Mouse (Mus musculus): ENCODE data around the gene Ssb.
A peak's percentile ranks its signal among the peaks of the same experiment; 100 is the strongest.
"Not testable (repeated sequence)": the region's sequence is repeated elsewhere in the genome, so short reads cannot be mapped to it uniquely, and the experiment has no call there.

The Ssb gene

DNA sequence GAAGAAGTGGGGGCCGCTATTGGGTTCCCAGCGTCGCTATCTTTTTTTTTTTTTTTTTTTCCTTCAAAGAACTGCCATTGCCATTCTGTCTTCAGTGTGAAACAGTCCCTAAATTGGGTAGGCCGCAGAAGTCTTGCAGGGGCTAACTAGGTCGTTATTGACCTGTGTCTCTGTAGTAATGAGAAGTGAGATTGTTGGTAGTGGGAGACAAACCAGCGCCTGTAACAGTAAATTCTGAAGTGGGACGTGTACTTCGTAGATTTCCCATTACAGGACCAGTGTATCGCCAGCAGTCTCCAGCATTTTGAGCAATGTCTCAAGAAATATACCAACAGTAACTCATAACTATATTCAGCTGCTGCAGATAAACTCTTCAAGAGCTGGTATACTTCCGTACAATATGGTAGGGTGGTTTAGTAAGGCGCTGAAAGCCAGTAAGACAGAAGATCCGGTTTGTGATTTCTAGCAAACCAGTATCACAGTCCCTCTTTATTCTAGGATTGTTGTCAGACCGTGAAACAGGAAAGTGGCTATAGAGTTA is 825 bp downstream of the Ssb start:
- no peak for DNase-seq (ENCODE audit: low read depth, low spot score)

DNA sequence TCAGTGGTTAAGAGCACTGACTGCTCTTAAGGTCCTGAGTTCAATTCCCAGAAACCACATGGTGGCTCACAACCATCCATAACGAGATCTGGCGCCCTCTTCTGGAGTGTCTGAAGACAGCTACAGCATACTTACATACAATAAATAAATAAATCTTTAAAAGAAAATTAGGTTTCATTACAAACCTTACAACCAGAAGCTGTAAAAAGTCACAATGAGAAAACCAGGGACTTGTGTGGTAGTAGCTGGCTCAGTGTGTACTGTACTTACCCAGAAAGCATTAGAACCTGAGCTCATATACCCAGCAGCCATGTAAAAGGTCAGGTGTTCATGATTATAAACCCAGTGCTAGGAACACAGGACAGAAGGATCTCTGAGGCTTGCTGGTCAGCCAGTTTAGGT is 22.6 kb downstream of the Ssb start:
- no peak for DNase-seq (ENCODE audit: low read depth, low spot score)

DNA sequence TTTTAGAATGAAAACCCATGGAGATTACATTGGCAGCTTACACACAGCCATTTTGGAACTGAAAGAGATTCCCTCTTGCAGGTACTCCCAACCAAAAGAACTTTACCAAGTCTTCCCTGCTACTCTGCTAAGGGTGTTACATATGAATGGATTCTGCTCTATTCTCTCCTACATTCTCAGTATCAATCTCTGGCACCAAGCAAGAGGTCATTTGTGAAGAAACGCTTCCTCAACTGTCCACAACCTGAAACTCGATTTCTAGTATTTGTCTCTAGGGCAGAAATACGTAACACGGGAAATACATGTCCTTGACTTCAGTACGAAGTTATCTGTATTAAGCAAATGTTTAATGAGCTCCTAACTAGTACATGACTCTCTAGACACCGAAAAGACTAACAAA is 23.2 kb downstream of the Ssb start:
- no peak for DNase-seq (ENCODE audit: low read depth, low spot score)

- no peak for DNase-seq (ENCODE audit: low read depth, low spot score)
Observed at GRCm38 (mm10) chr2:69885050-69885449, 23.7 kb downstream of the Ssb start.

DNA sequence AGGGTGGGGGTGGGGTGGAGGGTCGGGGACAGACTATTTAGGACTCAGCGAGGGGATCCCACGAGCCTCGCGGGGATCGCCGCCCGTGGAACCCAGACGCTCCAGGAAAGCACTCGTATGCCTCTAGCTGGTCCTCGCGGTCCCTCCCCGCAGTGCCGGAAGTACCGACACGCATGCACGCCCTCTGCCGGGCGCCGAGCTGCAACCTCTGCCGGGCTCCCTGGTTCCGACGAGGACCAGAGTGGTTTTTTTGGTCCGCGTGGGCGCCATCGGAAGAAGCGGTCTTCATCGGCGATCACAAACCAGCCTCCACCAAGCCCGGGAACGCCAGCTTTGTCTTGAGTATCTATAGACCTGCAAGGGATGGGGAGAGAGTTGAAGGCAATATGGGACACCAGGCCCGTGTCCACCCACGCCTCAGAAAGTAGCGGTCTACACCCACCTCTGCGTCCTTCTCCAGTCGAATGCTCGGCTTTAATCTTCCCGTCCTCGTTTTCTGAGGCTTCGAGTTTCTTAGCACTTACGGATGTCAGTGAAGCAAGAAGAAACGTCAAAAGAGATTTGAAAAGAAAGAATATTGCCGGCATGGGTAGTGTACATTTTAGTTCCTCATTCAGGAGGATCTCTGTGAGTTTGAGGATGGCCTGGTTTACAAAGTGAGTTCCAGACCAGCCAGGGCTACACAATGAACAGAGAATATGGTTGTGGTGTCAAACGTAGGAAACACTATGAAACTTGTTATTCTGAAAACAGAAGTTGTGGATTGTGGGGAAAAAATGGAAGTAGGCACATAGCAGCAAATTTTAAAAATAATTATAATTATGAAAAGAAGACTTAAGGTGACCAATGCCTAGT is 24.3 kb downstream of the Ssb start, which contains the start of gene Mettl5:
Gene Mettl5 (minus strand): TSS at position 165 of the 855 bp plus-strand sequence.
- peak; percentile 71 for DNase-seq (ENCODE audit: low read depth, low spot score)

GRCm38 (mm10) chr2:69888957-69889356 is 27.6 kb downstream of the Ssb start:
- no peak for DNase-seq (ENCODE audit: low read depth, low spot score)

DNA sequence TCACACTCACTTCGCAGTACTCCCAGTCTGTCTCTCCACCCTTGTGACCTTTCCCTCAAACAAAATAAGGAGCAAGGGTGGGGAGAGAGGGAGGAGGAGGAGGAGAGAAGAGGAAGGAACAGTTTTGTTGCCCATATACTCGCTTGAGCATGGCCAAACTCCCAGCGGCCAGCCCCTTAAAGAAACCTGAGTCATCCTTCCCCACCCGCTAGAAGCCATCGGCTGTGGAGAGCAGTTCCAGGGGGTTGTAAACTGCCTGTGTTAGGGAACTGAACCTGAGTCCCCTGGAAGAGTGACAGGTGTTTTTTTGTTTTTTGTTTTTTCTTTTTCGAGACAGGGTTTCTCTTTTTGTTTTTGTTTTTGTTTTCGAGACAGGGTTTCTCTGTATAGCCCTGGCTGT is 29.5 kb downstream of the Ssb start:
- DNase-seq (ENCODE audit: low read depth, low spot score), result no peak

GRCm38 (mm10) chr2:69893145-69893544 is 31.8 kb downstream of the Ssb start:
- DNase-seq (ENCODE audit: low read depth, low spot score), result no peak

DNA sequence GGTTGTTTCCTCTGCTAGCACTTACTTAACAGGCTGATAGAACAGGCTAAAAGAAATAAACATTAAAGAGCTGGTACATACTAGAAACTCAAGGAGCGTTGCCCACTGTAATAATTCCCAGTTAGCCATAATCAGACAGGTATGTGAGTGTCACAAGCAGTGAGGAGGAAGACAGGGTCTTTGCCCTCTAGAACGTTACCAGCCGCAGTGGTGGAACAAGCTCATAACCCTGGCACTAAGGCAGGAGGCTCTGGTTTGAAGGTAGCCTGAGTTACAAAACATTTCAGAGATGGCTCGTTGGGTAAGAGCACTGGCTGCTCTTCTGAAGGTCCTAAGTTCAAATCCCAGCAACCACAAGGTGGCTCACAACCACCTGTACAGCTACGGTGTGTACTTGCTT is 32.5 kb downstream of the Ssb start:
- DNase-seq (ENCODE audit: low read depth, low spot score), result no peak

GRCm38 (mm10) chr2:69895502-69896223 is 34.3 kb downstream of the Ssb start:
- DNase-seq (ENCODE audit: low read depth, low spot score), result no peak

GRCm38 (mm10) chr2:69896224-69896581 is 34.8 kb downstream of the Ssb start:
- DNase-seq (ENCODE audit: low read depth, low spot score), result no peak

GRCm38 (mm10) chr2:69897039-69897617 is 35.8 kb downstream of the Ssb start, which contains the start of gene Ubr3:
Gene Ubr3, plus strand, starts transcription at chr2:69897246.
- peak; percentile 97 for DNase-seq (ENCODE audit: low read depth, low spot score)

GRCm38 (mm10) chr2:69897618-69898575 is 36.5 kb downstream of the Ssb start:
- peak; percentile 58 for DNase-seq (ENCODE audit: low read depth, low spot score)

- no peak for DNase-seq (ENCODE audit: low read depth, low spot score)
Observed at GRCm38 (mm10) chr2:69903541-69903940, 42.2 kb downstream of the Ssb start.

- DNase-seq (ENCODE audit: low read depth, low spot score), result not testable (repeated sequence)
Observed at GRCm38 (mm10) chr2:69907394-69907793, 46.0 kb downstream of the Ssb start.

GRCm38 (mm10) chr2:69912801-69913200 is 51.4 kb downstream of the Ssb start:
- no peak for DNase-seq (ENCODE audit: low read depth, low spot score)

GRCm38 (mm10) chr2:69917301-69917700 is 55.9 kb downstream of the Ssb start:
- no peak for DNase-seq (ENCODE audit: low read depth, low spot score)

Measured in skeletal muscle tissue, adult 2 months (tissue).